Mouse (Mus musculus) kidney, postnatal 4 days (tissue): ENCODE data around the gene Pllp.
A peak's percentile ranks its signal among the peaks of the same experiment; 100 is the strongest.

Experiments used
- DNase-seq, 2 experiments: peaks; one replicate each; pipeline ENCODE4 v3.0.0; 2021; ENCODE audit warnings: mixed read lengths in 2 of 2

The Pllp gene

GRCm38 (mm10) chr8:94695994-94696384 is at the start of gene Pllp:
TSS of gene Pllp (minus strand) at chr8:94696278.
- DNase-seq = peak; percentile 69 to 78

DNA sequence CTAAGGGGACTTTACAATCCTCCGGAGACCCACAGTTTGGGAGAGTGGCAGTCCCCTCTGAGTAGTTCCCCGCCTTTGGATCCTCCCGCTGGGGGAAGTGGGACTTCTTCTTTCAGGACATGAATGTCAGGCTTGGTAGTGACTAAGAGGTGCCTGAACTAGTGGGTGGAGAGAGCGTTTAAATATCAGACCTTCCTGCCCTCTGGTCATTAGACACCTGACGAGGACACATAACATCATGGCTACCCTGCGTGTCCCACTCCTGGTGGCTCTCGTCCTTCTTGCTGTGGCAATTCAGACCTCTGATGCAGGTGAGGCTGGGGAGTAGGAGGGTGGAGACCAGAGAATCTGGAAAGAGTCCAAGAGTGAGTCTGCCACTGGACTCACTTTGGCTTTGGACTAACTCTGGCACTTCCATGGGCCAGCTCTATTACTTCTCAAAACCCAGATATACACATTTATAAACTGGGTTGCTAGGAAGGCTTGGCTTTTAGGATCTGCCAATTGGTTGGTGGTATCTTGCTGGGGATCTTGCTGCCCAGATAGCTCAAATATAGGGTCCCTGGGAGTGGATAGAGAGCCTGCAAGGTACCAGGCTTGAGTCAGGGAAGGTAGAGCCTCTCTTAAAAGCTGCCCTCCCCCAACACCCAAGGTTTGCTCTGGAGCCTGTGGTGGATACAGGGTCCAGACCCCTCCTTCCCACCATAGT is 49.6 kb upstream of the Pllp start, which contains the start of gene Ccl22:
Ccl22 (plus strand) TSS at position 115 of the 709 bp plus-strand sequence.
- no peak for DNase-seq

GRCm38 (mm10) chr8:94744972-94745371 is 48.9 kb upstream of the Pllp start:
- DNase-seq = no peak

- DNase-seq = no peak
These were observed 48.4 kb upstream of the Pllp start for GRCm38 (mm10) chr8:94744484-94744883.

DNA sequence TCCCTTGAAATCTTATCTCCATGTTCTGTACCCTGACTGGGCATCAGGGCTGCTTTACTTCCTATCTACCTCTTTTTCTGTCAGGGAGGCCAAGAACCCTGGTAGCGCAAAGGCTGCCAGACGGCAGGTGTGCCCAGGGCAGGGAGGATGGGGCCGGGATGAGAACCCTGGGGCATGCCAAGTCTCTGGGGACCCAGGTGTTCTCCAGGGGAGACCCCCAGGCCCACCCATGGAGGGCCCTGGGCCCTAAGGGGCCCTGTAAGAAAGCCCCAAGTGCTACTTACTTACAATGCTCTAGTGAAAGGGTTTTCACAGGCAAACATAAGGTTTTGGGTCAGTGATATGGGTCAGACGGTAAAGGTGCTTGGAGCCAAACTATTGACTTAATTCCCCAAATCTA is 45.6 kb upstream of the Pllp start:
- no peak for DNase-seq

DNA sequence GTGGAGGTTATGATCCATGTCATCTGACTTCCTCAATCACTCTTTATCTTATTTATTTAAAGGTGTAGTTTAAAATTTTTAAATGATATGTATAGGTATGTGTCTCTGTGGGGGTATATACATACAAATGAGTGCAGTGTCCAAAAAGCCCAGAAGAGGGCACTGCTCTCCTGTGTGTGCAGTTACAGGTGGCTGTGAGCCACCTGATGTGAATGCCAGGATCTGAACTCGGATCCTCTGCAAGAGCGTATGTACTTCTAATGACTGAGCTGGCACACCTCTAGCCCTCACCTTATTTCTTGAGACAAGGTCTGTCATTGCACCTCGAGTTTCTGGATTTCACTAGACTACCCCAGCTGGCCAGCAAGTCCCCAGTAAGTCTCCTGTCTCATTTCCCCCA is 44.5 kb upstream of the Pllp start:
- no peak for DNase-seq

DNA sequence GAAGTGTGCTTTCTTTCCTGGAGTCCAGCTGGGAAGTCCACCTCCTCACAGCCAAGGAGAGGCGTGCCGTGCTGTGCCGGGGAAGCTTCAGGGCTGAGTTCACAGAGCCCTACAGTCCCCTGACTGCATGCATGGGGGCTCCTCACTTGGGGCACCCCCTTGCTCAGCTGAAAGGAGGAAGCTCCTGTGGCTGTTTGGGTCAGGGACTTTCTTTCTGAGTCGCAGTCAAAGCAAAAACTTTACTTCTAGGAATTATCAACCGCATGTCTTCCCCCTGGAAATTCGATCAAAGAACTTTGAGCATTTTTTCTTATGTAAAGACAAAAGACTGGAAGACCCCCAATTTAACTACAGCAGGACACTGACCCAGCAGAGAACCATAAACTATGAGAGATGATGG is 43.8 kb upstream of the Pllp start:
- DNase-seq = no peak

GRCm38 (mm10) chr8:94735426-94736094 is 39.5 kb upstream of the Pllp start:
- peak; percentile 21 to 34 for DNase-seq

GRCm38 (mm10) chr8:94734735-94735350 is 38.8 kb upstream of the Pllp start:
- DNase-seq = no peak

GRCm38 (mm10) chr8:94733821-94734465 is 37.9 kb upstream of the Pllp start:
- DNase-seq = no peak

GRCm38 (mm10) chr8:94729301-94729700 is 33.2 kb upstream of the Pllp start:
- peak; percentile 17 to 32 for DNase-seq

DNA sequence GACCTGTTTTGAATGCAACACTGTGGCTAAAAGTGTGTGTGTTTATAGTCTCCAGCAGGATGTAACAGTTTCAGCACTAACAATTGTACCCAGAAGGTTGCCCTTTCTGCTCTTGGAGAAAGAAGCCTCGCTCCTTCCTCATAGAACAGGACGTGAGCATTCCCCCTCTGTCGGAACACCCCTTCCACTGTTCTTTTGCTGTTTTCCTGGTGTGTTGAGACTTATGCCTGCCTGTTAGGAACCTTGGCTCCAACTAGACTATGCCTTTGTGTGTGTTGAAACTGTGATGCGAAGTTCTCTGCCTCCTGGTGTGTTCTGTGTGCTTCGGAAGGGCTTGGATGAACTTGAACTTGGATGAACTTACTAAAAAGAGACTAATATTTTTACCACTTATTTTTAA is 29.9 kb upstream of the Pllp start:
- no peak for DNase-seq

GRCm38 (mm10) chr8:94716841-94717240 is 20.8 kb upstream of the Pllp start:
- no peak for DNase-seq

DNA sequence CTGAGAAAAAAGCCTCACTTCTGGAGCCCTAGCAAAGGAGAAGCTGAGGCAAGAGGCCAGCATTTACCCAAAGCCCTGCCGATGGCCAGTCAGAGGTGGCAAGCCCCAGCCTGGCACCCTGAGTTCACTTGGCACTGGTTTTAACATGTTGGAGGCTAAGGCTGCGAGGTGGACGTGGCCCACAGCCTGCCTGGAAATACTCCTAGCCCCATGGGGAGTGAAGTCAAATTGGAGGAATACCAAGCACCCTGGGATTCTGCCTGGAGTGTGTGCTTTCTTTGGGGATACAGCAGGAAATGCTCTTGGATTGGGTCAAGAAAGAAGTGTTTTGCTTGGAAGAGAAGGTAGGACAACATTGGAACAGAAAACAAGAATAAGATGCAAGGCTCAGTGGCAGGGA is 19.8 kb upstream of the Pllp start:
- no peak for DNase-seq

- DNase-seq = no peak
These were observed 18.5 kb upstream of the Pllp start for GRCm38 (mm10) chr8:94714556-94714955.

DNA sequence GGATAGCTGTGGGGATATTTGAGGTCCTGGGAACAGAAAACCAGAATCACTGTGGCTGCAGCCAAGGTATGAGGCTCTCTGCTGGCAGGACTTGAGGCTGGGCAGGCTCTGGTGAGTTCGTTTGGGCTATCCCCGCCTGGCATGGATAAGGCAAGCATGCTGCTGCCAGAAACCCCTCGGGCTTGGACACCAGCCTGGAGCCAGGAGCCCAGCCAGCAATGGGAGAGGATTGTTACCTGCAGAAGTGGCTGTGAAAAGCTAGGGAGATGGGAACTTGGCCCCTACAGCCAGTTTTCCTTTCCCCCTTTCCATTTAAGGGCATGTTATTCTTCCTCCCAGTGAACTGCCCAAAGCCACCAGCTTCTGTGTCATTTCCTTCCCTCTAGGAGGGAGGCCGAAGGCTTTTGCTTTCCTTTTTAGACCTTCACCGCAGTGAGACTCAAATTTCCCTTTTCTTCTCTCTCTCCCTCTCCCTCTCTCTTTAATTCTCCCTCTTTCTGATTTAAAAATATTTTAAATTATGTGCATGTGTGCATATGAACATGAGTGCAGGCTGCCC is 15.2 kb upstream of the Pllp start:
- DNase-seq = no peak

DNA sequence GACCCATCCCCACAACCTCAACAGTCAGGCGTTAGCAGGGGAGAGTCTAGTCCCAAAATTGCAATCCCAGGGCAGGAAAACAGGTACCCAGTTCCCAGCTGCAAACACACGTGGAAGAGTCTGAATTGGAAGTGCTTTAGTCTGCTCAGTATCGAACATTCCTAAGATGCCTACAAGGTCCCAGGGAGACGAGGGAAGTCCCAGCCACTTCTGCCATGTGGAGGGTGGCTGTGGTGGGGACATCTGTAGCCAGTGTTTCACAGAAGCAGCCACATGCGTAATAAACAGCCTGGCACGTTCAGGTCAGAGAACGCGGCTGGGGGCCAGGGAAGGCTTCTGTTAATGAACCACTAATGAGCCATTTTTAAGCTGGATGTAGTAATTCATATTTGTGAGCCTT is 14.3 kb upstream of the Pllp start:
- DNase-seq = no peak

DNA sequence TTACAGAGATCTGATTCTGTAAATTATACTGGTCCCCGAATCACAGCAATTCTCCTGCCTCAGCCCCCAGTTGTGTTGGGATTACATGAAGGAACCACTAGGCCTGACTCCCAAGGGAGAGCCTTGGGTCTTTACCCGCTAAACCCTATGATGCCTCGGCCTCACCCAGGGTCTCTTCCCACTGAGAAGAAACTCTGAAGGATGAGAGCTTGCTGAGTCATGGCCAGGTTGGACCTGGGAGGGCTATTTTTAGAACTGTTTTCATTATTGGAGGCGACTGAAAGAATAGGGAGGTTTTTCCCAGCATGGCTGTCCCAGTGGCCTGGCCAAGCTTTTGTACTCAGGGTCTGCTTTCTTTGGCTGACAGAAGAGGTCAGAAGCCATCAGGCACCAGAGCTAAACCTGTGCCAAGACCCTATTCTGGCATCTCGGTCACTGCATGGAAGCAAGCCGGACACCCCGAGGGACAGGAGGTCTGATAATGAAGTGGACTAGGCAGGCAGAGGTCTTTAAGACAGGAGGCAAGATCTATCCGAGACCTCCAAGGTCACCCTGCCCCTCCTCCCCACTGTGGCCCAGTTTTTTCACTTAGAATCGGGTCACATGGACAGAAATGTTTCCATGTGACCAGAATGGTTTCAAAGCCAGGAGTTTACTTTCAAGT is 10.8 kb upstream of the Pllp start:
- no peak for DNase-seq

DNA sequence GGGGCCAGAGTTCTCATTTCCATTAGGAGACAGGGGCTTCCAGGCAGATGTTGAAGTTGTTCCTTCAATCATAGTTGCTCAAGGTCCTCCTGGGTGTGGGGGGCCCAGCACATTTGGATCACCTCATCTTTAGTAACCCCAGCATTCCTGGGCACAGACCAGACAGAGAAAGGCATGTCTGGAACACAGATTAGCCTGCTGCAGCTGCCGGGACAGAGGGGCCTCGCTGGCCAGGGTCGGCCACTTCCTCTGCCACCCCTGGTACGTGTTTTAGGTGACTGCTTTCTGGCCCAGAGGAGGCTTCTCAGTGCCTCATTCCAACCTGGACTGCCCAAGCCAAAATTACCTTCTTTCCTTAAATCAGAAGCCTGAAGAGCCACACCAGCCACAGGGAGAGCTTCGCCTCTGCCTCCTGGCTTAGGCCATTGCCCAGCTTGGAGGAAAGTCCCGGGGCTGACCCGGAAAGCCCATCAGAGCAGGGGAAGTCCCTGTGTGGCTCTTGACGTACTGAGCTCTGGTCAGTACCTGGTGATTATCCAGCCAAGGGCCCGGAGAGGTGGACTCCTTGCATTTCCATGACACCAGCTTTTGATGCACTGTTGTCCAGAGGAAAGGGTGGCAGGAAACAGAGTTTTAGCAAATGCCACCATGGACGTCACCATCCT is 9.6 kb upstream of the Pllp start:
- no peak for DNase-seq

DNA sequence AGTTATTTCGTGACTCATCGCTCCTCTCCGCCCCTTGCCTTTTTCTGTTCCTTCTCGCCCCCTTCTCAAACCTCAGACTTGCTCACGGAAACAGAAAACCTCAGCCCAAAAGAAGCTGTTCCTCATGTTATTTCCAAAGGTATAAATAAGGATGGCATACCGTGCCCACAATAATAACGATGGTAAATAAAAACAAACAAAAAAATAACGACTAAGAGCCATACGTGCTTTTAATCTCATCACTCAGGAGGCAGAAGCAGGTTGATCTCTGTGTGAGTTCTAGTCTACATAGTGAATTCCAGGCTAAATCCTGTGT is 8.5 kb upstream of the Pllp start:
- no peak for DNase-seq

DNA sequence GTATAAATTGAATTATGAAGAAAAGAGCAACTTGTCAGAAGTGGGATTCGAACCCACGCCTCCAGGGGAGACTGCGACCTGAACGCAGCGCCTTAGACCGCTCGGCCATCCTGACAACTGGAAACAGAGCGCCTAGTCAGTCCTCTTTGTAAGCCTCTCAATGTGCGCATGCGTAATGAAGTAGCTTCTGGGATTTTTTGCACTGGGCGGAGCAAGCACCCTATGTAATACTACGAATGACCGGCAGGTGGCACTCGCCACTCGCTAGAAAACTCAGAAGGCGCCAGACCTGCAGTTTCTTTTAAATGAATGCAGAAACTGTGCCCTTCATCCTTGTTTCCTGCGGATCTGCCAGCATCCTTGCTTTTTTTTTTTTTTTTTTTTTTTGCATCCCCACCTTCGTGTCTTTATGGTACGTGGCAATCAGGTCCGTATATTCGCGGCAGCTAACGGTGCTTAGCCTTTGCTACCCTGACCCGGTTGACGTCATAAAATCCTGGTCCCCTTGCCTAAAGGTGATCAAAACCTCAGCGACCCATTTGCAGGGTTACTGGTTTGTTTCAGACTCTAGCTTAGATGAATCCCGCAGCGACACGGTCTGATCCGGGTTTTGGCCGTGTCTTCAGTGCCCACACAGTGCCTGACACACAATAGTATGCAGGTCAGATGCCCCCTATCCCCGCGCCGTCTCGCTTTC is 8.0 kb upstream of the Pllp start:
- DNase-seq = peak; percentile 96 to 97
